Comparison of ENCODE assay signal across 7 mouse cellular contexts in genomic region chr5:43355832-43356231, GRCm38 (mm10).
A peak's percentile ranks its signal among the peaks of the same experiment; 100 is the strongest.
DNase-seq lines count a peak whose midpoint lies in the region; ATAC-seq lines count a peak whose summit lies in the region.

No protein-coding gene starts in this region.

- H3K36me3 ChIP-seq in neural tube, embryonic 11.5 days (ENCODE audit: control insufficient read depth, insufficient read depth, low read length) = no peaks in the 10 kb centered on the region
- no peaks in the 10 kb centered on the region for H3K36me3 ChIP-seq in forebrain, embryonic 10.5 days (replicated peaks)
- no peaks in the 10 kb centered on the region for H3K36me3 ChIP-seq in limb, embryonic 15.5 days
- H3K36me3 ChIP-seq in stomach, embryonic 16.5 days (ENCODE audit: control insufficient read depth, insufficient read depth, low read length) = no peaks in the 10 kb centered on the region

- H3K4me1 ChIP-seq in neural tube, embryonic 11.5 days (ENCODE audit: control insufficient read depth, insufficient read depth, low read length) = peaks cover 12% of the 10 kb centered on the region
- peaks cover 23% of the 10 kb centered on the region for H3K4me1 ChIP-seq in forebrain, embryonic 10.5 days
- H3K4me1 ChIP-seq in limb, embryonic 15.5 days = peaks cover 26% of the 10 kb centered on the region
- H3K4me1 ChIP-seq in stomach, embryonic 16.5 days (ENCODE audit: control insufficient read depth, insufficient read depth, low read length) = 0 out of 2 replicates have a peak, but pooled peaks cover 6% of the 10 kb centered on the region

- DNase-seq in neural tube, embryonic 11.5 days (ENCODE audit: low spot score) = peak; percentile 43
- DNase-seq in neural tube, embryonic 10.5 days (ENCODE audit: extremely low spot score, low spot score) = no peak
- DNase-seq in forebrain, embryonic 10.5 days (ENCODE audit: extremely low spot score, low spot score) = peak; percentile 21
- no peak for DNase-seq in adrenal gland, postnatal 36 days
- no peak for DNase-seq in right cerebral cortex, postnatal 14 days

- 85% methylated on average over 16 of the region's 16 CpGs for WGBS in neural tube, embryonic 11.5 days
- WGBS in forebrain, embryonic 10.5 days = 86% methylated on average over 16 of the region's 16 CpGs
- WGBS in limb, embryonic 15.5 days = 89% methylated on average over 16 of the region's 16 CpGs
- 73% methylated on average over 16 of the region's 16 CpGs for WGBS in stomach, embryonic 16.5 days

- no peak overlapping the region for H3K9ac ChIP-seq in neural tube, embryonic 11.5 days (ENCODE audit: low read length)
- no peak overlapping the region for H3K9ac ChIP-seq in limb, embryonic 15.5 days
- H3K9ac ChIP-seq in stomach, embryonic 16.5 days (ENCODE audit: low read length) = no peak overlapping the region

- H3K9me3 ChIP-seq in neural tube, embryonic 11.5 days (ENCODE audit: control insufficient read depth, low read length) = no peaks in the 10 kb centered on the region
- H3K9me3 ChIP-seq in forebrain, embryonic 10.5 days = no peaks in the 10 kb centered on the region
- no peaks in the 10 kb centered on the region for H3K9me3 ChIP-seq in limb, embryonic 15.5 days
- H3K9me3 ChIP-seq in stomach, embryonic 16.5 days (replicated peaks; ENCODE audit: control insufficient read depth, low read length) = no peaks in the 10 kb centered on the region

- no peak overlapping the region for H3K27ac ChIP-seq in neural tube, embryonic 11.5 days (ENCODE audit: low read depth, low read length)
- H3K27ac ChIP-seq in forebrain, embryonic 10.5 days = peak overlapping the region; percentile 84
- 0 out of 2 replicates have a peak overlapping the region, but pooled peaks have one; percentile 67 for H3K27ac ChIP-seq in limb, embryonic 15.5 days
- H3K27ac ChIP-seq in stomach, embryonic 16.5 days (ENCODE audit: low read length) = peak overlapping the region; percentile 74; the same call in 1 of the 2 replicates

- peak overlapping the region; percentile 53; the same call in 1 of the 2 replicates for H3K4me2 ChIP-seq in neural tube, embryonic 11.5 days (ENCODE audit: low read depth)
- peak overlapping the region; percentile 59 for H3K4me2 ChIP-seq in limb, embryonic 15.5 days
- peak overlapping the region; percentile 65 for H3K4me2 ChIP-seq in stomach, embryonic 16.5 days (ENCODE audit: low read depth, low read length)

- H3K4me3 ChIP-seq in neural tube, embryonic 11.5 days (ENCODE audit: low read depth, low read length) = no peak overlapping the region
- H3K4me3 ChIP-seq in forebrain, embryonic 10.5 days = peak overlapping the region; percentile 52; the same call in 1 of the 2 replicates
- H3K4me3 ChIP-seq in limb, embryonic 15.5 days = 0 out of 2 replicates have a peak overlapping the region, but pooled peaks have one; percentile 35
- no peak overlapping the region for H3K4me3 ChIP-seq in stomach, embryonic 16.5 days (replicated peaks; ENCODE audit: low read length)

- no peak for ATAC-seq in neural tube, embryonic 11.5 days (ENCODE audit: insufficient read depth, low FRiP score, low TSS enrichment)
- ATAC-seq in limb, embryonic 15.5 days (ENCODE audit: insufficient number of reproducible peaks, low FRiP score, low TSS enrichment, low read depth) = no peak
- ATAC-seq in stomach, embryonic 16.5 days (ENCODE audit: insufficient read depth, low FRiP score) = no peak

- no peaks in the 10 kb centered on the region for H3K27me3 ChIP-seq in neural tube, embryonic 11.5 days (ENCODE audit: control insufficient read depth, insufficient read depth, low read length)
- no peaks in the 10 kb centered on the region for H3K27me3 ChIP-seq in forebrain, embryonic 10.5 days (ENCODE audit: poor library complexity, severe bottlenecking)
- H3K27me3 ChIP-seq in limb, embryonic 15.5 days = 0 out of 2 replicates have a peak, but pooled peaks cover 3% of the 10 kb centered on the region
- H3K27me3 ChIP-seq in stomach, embryonic 16.5 days (ENCODE audit: control insufficient read depth, insufficient read depth, low read length) = no peaks in the 10 kb centered on the region

Comparison
In these comparisons a context has a peak if more than half of its experiments do, and no peak if none do; other contexts are left out.
1. DNase-seq: peak in neural tube, embryonic 11.5 days (single experiment) and forebrain, embryonic 10.5 days (single experiment); none in neural tube, embryonic 10.5 days (single experiment), adrenal gland, postnatal 36 days (0 of 2) and right cerebral cortex, postnatal 14 days (single experiment).
2. H3K4me3 ChIP-seq: peak in forebrain, embryonic 10.5 days (single experiment) and limb, embryonic 15.5 days (single experiment); none in neural tube, embryonic 11.5 days (single experiment) and stomach, embryonic 16.5 days (single experiment).
3. Peak in every context shown above with its lines, with median percentiles within 50 percentile points of each other: H3K4me2 ChIP-seq.